Mouse (Mus musculus): ENCODE data around the gene Gm49378. TPM values are rescaled to one million over a fixed set of nuclear protein-coding genes. Genes with fewer than 3 reads are reported as not detected.
A peak's percentile ranks its signal among the peaks of the same experiment; 100 is the strongest.

Gm49378 gene
- polyA plus RNA-seq (2017; shearing (Covaris generic)): not detected

DNA sequence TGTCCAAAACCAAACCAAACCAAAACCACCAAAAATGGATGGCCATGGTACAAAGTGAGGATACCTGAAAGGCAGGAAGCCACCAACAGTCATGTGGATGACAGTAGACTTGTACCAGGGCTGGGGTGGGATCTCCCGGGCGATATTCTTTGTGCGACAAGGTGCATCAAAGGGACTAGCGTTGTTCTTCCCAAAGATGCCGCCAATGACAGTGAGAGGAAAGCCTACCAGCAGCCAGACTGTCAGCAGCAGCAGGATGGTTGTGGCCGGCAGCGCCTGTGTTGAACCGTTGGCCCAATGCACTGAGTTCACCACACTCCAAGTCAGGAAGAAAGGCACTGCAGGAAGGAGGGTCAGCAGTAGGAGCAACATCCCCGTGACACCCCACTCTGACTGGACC, at the start of gene Gm49378:
Gm49378 (minus strand) TSS at position 101 of the 400 bp plus-strand sequence.
- no peak for ATAC-seq

DNA sequence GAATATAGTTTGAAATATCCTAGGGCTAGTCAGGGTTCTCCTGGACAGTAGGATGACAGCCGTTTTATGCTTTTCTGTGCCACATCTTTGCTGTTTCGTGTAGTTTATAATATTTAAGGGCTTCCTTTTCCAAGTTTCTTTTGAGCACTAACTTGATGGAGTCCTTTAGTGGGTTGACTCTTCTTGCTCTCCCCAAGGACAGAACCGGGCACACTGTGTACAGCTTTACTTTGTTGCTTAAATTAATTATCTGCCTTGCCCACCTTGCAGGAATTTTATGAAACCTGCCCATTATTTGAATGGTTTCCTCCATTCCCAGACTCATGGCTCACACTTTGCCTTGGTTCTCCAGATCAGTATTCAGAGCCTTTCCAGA, 44.4 kb upstream of the Gm49378 start:
- ATAC-seq: no peak

GRCm38 (mm10) chr14:55681160-55682117, 43.7 kb upstream of the Gm49378 start, which contains the start of gene Tinf2:
Gene Tinf2 (minus strand): TSS chr14:55681820.
- peak; percentile 93 for ATAC-seq

- ATAC-seq: no peak
Measured at GRCm38 (mm10) chr14:55677615-55678014, 39.9 kb upstream of the Gm49378 start.

DNA sequence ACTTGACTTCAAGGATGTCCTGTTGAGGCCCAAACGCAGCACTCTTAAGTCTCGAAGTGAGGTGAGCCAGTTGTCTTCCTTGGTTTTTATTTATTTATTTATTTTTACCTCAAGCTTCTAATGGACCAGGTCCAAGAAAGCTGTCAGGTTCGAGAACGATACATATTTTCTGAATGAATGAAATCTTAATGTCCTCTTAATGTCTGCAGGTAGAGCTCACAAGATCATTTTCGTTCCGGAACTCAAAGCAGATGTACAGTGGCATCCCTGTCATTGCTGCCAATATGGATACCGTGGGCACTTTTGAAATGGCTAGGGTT, 35.0 kb upstream of the Gm49378 start:
- ATAC-seq: no peak

- peak; percentile 97 for ATAC-seq
Measured at GRCm38 (mm10) chr14:55671833-55672740, 34.4 kb upstream of the Gm49378 start, which contains the start of the genes Gmpr2 and Nedd8. Gene Gmpr2 (plus strand): TSS chr14:55671941. Gene Nedd8 (minus strand): TSS chr14:55672124.

DNA sequence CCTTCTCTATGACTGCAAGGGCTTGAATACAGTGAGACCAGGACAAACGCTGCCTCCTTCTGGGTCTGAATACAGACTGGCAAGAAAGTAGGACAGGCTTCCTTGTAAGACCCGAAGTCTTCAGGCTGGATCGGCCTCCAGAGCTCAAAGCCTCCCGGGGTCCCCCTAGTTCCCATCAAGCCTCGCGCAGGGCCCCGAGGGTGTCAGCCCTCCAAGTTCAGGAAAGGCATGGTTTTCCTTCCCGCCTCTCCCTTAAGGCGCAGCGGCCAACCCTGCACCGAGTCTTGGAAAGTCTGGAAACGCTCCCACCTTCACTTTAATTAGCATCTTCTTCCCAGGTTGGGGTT, 33.8 kb upstream of the Gm49378 start:
- ATAC-seq: no peak

GRCm38 (mm10) chr14:55660636-55661035, 22.9 kb upstream of the Gm49378 start:
- no peak for ATAC-seq

- peak; percentile 91 for ATAC-seq
Measured at GRCm38 (mm10) chr14:55659960-55660573, 22.4 kb upstream of the Gm49378 start, which contains the start of gene Mdp1. Gene Mdp1 (minus strand): TSS chr14:55660508.

DNA sequence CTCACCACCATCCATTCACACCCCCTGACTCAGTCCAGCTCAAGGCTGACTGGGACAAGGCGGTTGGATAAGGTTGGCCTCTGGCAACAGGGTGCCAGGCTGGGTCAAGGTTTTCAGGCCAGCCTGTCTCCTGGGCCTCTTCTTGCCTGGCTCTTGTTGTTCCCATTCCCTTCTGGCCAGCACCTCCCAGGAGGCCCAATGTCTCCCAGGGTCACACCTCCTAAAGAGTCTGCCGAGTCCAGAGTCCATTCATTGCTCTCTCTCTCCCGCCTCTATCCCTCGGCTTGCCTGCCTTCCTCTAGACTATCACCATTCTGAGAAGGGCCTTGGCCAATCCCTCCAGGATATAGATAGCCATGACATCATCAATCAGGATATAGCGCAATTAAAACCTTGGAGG, 20.3 kb upstream of the Gm49378 start:
- ATAC-seq: no peak

DNA sequence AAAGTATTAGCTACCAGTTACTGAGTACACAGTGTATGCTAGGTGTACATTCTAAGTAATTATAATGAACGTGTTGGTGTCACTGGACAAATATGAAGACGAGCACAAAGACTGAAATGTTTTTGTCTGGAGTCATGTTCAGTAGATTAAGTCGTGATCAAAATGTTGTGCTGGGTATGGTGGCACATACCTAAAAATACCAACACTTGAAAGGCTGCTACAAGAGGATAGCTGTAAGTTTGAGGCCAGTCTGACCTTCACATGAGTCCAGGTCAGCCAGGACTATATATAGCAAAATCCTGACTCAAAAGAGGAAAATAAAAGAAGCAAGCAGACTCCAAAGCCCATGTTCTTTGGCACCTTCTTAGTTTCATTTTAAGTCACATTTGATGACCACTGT, 19.2 kb upstream of the Gm49378 start:
- ATAC-seq: no peak

DNA sequence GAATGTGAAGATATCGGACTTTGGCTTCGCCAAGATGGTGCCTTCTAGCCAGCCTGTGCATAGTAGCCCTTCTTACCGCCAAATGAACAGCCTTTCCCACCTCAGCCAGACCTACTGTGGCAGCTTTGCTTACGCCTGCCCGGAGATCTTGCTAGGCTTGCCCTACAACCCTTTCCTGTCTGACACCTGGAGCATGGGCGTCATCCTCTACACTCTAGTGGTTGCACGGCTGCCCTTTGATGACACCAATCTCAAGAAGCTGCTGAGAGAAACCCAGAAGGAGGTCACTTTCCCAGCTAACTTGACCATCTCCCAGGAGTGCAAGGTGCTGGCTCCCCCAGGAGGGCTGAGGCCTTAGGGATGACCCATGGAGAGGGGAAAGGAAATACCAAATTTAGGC, 13.8 kb upstream of the Gm49378 start:
- no peak for ATAC-seq

DNA sequence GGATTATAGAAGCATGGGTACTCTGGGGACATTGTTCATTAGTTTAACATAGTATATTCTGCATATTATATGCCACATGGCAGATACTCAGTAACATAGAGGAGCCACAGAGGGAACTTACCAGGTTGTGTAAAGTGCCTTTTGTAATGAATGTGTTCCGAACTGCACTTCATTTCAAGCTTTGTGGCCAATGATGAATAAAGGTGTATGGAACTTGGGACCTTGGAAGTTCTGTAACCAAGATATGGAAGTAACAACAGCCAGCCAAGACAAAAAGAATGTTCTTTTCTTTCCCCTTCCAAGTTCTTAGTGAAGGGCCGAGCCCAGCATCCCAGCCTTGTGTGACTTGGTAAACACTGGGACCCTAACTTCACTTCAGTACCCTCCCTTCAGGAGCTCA, 12.2 kb upstream of the Gm49378 start, which contains the start of gene Tssk4:
Tssk4 (plus strand) TSS at position 301 of the 400 bp plus-strand sequence.
- ATAC-seq: no peak

GRCm38 (mm10) chr14:55644261-55644888, 6.7 kb upstream of the Gm49378 start:
- ATAC-seq: peak; percentile 31

- ATAC-seq: peak; percentile 68
Measured at GRCm38 (mm10) chr14:55643060-55643907, 5.6 kb upstream of the Gm49378 start, which contains the start of gene Tm9sf1. Gene Tm9sf1 (minus strand): TSS chr14:55643806.

DNA sequence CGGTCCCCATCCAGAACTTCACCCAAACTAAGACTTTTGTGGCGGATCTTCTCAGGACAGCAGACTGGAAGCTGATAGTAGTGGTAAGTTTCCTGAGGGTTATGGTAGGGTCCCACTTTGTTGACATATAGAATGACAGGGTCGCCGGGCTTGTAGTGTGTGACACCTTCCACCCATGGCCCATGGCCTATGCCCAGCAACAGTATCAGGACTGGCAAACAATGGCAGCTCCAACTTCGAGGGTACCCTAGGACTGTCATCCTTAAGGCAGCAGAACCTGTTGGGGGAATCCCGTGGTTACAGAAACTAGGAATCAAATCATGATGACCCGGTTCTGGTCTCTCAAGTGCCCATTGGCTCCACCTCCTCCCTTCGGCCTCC, 5.0 kb upstream of the Gm49378 start:
- no peak for ATAC-seq

GRCm38 (mm10) chr14:55641291-55641690, 3.6 kb upstream of the Gm49378 start:
- ATAC-seq: no peak

DNA sequence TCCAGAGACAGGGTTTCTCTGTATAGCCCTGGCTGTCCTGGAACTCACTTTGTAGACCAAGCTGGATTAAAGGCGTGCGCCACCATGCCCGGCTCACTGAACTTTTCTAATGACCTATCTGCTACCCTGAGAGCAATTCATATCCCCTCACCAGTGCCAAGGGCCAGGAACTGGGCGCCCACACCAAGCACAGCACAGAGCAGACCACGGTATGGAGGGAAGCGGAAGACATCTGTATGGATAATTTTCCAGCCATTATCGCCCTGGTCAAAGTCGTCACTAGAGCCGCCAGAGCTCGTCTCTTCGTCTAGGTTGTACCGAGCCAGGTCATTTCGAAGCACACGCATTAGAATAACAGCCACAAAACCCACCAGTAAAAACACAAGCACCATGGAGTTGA, 3.1 kb upstream of the Gm49378 start:
- no peak for ATAC-seq

GRCm38 (mm10) chr14:55635523-55636007, 2.1 kb downstream of the Gm49378 start, which contains the start of gene Ipo4:
Gene Ipo4 (minus strand): TSS chr14:55635957.
- ATAC-seq: peak; percentile 99

DNA sequence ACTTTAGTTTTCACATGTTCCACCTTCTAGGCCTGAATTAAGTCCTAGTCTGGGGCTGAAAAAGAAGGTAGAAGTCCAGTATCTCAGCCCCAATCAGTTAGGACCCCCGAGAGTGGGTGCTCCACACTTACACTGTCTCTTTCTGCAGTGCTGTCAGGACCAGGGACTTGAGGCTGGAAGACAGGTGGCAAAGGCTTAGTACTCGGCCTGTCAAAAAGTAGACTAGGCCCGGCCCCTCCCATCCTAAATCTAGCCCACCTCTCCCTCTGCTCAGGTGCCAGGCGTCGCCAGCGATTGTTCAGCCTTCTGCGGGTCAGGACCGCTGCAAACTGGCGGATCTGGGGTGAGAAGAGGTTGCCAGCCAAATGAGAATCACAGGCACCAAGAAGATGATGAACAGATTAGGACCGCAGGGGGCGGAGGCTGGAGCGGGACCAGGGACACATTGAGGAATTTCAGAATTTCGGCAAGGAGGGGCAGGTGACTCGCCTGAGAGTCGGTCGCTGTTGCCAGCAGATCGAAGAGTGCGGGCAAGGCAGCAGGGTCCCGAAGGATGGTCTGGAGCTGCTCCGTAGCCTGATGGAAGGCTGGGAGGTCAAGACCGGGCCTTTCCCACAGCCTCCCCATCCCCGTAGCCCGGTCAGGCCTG, 2.7 kb downstream of the Gm49378 start:
- no peak for ATAC-seq
